Mouse (Mus musculus) spleen, adult 2 months (tissue): ENCODE data around the gene Lrrc55.

Experiments used
- CTCF ChIP-seq: fragments of 200-500 bp; IDR thresholded peaks from 2 replicates; pipeline ENCODE4 v1.5.1; 2011; ENCODE audit warnings: mild to moderate bottlenecking, inconsistent platforms; ENCODE audit not compliant: insufficient read depth, insufficient read length, insufficient replicate concordance; ENCODE audit errors: extremely low read depth
- POLR2A ChIP-seq: fragments of 200-500 bp; IDR thresholded peaks from 2 replicates; pipeline ENCODE4 v1.6.1; 2011; ENCODE audit warnings: low read depth, low read length, inconsistent platforms

GRCm38 (mm10) chr2:85245737-85246136 lies 48.7 kb upstream of the Lrrc55 start:
- TF ChIP-seq CTCF, result no peak
- TF ChIP-seq POLR2A, result no peak
